Mouse (Mus musculus): Measurements from ENCODE around the gene Rreb1. TPM values are rescaled to one million over a fixed set of nuclear protein-coding genes. Genes with fewer than 3 reads are reported as not detected.

The Rreb1 gene
- total RNA-seq, 2 experiments from 2014 or later = 20.7 to 25.4 TPM

DNA sequence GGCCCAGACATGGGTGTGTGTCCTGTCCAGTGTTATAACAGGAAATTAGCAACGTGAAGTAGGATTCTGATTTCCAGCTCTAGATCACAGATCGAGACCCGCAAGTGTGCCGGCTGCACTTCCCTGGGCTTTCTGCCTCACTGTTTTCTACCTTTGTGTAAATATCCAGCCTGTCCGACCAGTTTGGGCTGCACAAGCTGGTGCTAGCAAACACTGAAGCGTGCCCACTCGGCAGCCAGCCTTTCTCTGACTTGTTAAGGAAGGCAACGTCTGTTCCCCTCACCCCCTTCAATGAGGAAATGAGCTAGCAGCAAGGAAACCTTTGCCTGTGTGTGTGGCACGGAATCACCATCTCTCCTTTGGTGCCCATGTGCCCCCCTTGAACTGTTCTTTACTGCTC is 129.9 kb downstream of the Rreb1 start:
- Histone ChIP-seq H3K4me3 (no peak overlapping the region), H3K27ac (no peak overlapping the region)
- intact Hi-C loops (cut with DNase I) = loop anchor here (1.0 kb wide), 1 partner anchor 24 kb away; no protein-coding TSS in a partner anchor
- no peak for DNase-seq
- TF ChIP-seq CTCF (IDR thresholded peaks at IDR 0.05) = no peak

DNA sequence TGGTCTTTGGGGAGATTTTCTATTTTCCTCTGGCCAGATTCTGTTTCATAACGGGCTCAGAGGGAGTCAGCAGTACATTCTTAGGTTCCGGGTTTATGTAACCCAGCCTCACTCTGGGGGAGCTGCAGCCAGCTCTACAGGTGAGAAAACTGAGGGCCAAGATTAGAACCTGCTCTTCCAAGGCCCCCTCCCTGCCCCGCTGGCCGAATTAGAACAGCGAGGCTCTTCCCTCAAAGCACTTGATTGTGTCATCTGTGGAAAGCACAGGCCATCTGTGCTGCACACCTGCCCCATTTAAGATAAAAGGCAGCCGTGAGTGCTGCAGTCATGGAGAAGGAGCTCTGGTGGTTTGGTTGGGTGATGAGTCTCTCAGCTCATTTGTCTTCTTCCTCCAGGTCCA is 130.3 kb downstream of the Rreb1 start:
- no peak overlapping the region for H3K27ac ChIP-seq
- H3K4me3 ChIP-seq = no peak overlapping the region
- no peak for TF ChIP-seq CTCF (IDR thresholded peaks at IDR 0.05)
- no peak for DNase-seq
- intact Hi-C loops (cut with DNase I) = loop anchor here (1.0 kb wide), 1 partner anchor 24 kb away; no protein-coding TSS in a partner anchor

DNA sequence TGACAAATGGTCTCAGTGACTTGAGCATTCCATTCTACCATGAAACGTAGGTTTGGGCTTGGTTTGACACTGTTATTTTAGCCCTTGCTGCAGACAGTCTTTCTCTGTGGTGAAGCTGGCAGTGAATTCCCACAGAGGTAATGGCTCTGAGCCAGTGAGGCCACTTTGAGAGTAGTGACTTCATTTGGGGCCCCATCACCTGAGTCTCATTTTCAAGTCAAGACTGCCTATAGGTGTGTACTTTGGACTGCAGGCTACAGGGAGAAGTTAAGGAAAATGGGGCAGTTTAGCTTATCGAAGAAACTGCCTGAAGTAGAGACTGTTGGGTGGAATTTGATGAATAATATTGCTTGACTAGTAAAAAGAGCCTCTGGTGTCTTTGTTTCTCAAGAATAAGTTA is 131.0 kb downstream of the Rreb1 start:
- no peak overlapping the region for H3K27ac ChIP-seq
- intact Hi-C loops (cut with DNase I) = no loop called here
- no peak overlapping the region for H3K4me3 ChIP-seq

DNA sequence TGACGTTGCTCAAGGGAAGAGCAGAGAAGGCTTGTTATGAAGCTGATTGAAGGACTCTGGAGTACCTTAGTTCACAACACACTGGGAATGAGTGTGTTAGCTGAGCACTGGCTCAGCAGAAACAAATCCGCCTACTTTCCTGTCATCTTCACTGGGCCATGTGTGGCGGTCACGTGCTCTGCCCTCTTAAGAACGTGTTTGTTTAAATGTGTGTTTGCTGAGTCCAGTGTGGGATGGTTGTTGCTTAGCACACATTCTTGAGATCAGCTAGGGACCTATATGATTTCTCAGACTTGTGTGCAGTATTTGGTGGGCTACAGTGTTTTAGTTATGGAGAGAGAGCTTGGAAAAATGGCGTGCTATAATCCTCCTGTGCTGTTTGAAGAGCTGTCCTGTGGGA is 133.8 kb downstream of the Rreb1 start:
- H3K27ac ChIP-seq = no peak overlapping the region; the same call in 1 of the 2 replicates
- DNase-seq = no peak
- TF ChIP-seq CTCF (IDR thresholded peaks at IDR 0.05) = no peak
- H3K4me3 ChIP-seq = no peak overlapping the region
- intact Hi-C loops (cut with DNase I) = no loop called here

More for the DNA sequence above, 131.0 kb downstream of the Rreb1 start:
- no peak for DNase-seq
- no peak for TF ChIP-seq CTCF (IDR thresholded peaks at IDR 0.05)

DNA sequence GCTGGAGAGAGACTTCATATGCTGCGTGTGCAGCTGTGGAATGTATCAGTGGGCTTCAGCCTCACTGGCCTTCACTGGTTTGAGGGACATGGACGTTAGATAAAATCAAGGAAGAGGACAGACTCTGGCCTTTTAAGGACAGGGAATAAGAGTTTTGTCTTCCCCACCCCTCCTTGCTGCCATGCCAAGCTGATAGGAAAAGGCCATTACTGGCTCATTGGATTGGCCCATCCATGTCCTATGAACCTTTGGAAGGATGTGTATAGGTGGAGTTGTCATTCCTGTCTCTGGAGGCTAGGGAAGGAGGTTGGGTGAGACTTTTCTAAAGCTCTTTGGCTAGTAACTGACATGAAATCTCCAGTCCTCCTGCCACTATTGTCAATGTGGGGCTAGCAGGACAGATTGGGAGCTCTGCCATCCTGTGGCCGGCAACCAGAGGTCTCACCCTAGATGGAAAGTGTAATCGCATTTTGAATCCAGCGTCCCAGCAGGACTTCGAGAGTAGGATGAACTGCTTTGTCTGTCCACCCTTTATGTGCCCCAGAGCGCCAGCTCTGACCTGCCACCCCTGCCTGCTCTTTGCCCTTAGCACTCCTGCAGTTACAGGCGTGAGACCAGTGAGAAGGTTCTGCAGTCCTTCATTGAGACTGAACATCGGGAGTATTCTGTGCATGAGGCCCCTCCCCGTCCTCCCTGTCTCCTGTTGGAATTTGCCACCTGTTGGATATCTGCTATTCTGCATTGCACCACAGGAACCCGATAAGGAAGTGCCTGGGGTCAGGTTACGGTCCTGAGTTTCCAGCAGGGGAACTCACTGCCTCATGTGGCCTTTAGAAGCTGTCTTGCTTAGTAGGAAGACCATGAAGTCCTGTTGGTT is 134.6 kb downstream of the Rreb1 start:
- Histone ChIP-seq H3K4me3 (no peak overlapping the region), H3K27ac (peak overlapping the region; percentile 9; the same call in 1 of the 2 replicates)
- no peak for TF ChIP-seq CTCF (IDR thresholded peaks at IDR 0.05)
- intact Hi-C loops (cut with DNase I) = no loop called here
- DNase-seq = no peak

DNA sequence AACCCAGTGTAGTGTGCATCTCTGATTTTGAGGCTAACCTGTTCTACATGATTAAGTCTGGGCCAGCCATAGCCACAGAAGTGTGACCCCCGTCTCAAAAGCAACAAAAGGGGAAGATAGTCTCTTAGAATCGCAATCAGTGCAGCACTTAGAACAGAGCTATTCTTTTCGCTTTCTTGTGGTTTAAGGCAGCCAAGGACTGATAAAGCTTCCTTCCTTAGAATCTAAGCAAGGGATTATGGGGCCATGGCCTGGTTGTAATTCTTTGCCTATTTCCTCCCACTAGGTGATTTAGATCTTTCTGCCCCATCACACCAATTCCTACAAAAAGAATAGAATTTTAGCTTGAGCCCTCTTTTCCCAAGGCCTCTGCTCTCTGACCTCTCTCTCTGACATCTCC is 135.8 kb downstream of the Rreb1 start:
- intact Hi-C loops (cut with DNase I) = no loop called here
- H3K27ac ChIP-seq = no peak overlapping the region
- no peak for TF ChIP-seq CTCF (IDR thresholded peaks at IDR 0.05)

DNA sequence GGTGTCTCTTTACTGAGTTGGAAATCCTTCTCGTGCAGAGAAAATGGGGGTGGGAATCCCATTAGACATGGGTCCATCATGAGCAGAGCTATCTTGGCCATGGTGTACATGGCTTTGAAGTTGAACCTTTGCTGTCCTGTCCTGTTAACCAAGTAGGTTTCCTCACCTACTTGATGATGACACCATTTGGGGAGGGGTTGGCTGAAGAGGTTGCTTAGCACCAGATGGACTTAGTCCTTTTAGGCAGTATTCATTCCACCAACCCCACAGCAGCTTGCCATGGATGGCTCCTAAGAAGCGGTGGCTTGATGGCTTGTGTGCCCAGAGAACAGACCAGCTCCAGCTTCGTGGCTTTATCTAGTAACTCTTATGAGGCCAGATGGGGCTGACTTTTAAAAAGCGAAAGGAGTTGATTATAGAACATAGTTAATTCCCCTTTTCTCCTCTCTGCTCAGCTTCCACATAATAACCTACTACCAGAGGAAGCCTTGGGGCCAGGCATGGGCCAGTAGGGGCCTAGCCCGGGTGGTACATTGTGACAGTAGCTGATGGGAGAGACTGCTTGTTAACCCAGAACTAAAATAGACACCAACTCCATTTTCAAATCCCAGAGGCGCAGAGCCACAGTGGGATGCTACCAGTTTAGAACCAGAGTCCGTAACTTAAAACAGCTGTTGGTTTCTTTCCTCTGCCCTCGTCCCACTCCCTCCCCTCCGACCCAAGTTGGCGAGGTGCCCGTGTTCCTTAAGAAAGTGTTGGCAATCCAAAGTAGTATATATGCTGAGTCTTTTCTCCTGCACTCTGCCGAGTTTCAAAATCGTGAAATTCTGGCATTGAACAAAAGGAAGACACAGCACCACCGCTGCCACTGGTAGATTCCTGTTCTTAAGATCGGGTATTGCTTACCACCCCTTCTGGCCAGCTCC is 140.4 kb downstream of the Rreb1 start:
- H3K27ac ChIP-seq = peak overlapping the region; percentile 17; the same call in 1 of the 2 replicates
- intact Hi-C loops (cut with DNase I) = no loop called here
- no peak for DNase-seq
- no peak for TF ChIP-seq CTCF (IDR thresholded peaks at IDR 0.05)
- H3K4me3 ChIP-seq = no peak overlapping the region

More for the DNA sequence above, 135.8 kb downstream of the Rreb1 start:
- no peak overlapping the region for H3K4me3 ChIP-seq
- DNase-seq = no peak

DNA sequence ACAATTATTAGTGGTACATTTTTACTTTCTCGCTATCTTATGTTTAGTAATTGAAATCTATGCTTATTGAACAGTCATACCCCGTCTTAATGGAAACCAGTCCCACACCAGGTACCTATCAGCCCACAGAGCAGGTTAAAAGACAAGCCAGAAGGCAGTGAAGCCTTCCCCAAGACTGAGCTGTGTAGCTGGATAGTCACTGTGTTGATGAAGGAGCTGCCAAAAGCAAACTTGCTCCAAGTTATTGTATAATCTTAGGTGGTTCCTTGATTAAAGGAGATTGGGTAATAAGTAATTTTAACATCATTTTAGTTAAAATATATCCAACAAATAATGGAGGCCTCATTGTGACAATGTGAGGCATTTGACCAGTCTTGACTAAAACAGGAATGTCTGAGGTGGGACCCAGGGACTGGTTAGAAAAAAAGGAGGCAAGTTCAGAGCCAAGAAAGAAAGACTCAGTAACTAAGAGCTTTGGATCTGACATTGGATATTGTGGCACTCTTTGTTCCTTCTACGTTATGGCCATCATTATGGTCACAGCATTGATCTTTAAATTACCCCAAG is 141.6 kb downstream of the Rreb1 start:
- intact Hi-C loops (cut with DNase I) = loop anchor here (5.0 kb wide), 2 partner anchors 62 to 242 kb away; no protein-coding TSS in a partner anchor

DNA sequence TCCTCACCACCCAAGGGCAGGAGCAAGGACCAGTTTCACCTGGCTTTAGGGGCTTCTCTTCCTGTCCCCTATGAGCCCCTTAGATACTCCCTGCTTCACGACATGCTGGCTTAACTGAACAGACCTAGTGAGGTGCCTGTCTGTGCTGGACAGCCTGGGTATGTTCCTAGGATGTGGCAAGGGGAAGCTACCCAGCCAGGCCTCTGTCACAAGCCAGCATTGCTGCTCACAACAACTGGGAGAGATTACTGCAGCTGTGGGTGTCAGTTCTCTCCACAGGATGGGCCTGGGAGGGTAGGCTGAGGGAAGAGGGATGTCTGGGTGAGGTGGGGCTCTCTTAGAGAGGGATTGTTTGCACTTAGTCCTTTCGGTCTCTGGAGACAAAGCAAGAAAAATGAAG is 142.5 kb downstream of the Rreb1 start:
- no peak overlapping the region for H3K4me3 ChIP-seq
- TF ChIP-seq CTCF (IDR thresholded peaks at IDR 0.05) = no peak
- intact Hi-C loops (cut with DNase I) = loop anchor here (5.0 kb wide), 2 partner anchors 63 to 243 kb away; no protein-coding TSS in a partner anchor
- DNase-seq = peak; percentile 74
- peak overlapping the region; percentile 79 for H3K27ac ChIP-seq

More for the DNA sequence above, 141.6 kb downstream of the Rreb1 start:
- TF ChIP-seq CTCF (IDR thresholded peaks at IDR 0.05) = no peak
- no peak for DNase-seq
- Histone ChIP-seq H3K4me3 (no peak overlapping the region), H3K27ac (peak overlapping the region; percentile 79; the same call in 1 of the 2 replicates)

DNA sequence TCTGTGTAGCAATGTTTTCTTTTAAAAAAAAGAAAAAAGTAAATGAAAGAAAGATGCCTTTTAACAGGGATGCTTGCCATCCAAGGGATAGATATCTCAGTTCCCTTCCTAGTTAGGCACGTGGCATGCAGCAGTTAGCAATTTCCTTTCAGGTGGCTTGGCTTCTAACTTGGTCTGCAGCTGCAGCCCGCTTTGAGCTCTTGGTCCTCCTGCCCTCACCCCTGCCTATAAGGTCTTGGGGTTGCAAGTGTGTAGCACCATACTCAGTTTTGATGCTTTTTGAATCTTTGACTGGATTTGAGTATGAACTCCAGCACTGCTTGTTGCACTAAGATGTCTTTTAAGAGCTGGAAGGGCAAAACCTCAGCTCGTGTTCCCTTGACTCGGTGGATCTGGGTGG is 144.9 kb downstream of the Rreb1 start:
- intact Hi-C loops (cut with DNase I) = loop anchor here (5.0 kb wide), 2 partner anchors 66 to 246 kb away; no protein-coding TSS in a partner anchor
- no peak overlapping the region for H3K4me3 ChIP-seq
- H3K27ac ChIP-seq = peak overlapping the region; percentile 79
- no peak for TF ChIP-seq CTCF (IDR thresholded peaks at IDR 0.05)
- no peak for DNase-seq

DNA sequence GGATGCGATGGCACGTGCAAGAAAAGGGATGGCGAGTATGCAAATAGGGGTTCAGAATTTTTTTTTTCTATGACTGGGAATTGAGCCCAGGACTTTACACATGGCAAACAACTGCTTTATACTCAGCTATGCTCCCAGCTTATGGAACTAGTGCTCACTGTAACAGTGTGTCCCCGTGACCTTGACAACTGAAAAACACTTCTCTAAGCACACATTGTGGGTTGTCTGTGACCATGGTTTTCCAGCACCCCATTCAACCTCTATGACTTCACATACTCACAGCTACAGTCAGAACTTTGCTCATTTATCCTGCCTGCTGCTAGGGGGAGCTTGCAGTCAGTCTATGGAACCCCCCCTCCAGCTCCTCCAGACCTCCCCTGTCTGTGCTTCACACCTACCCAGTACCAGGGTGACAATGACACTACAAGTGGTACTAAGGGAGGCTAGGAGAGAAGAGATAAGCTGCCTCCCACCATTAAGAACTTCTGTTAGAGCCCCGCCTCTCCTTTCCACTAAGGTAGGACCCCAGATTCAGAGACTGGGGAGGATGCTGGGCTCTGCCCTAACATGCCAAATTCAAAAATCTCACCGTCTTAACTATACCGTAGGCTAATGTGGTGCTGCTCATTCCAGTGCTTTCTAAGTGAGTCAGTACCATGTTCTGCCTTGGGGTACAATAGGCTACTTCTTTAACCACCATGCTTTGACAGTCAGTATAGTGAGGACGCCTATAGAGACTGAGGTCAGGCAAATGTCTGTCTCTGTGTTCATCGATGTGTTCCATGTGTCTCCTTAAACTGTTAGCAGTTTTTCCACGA is 145.7 kb downstream of the Rreb1 start:
- intact Hi-C loops (cut with DNase I) = loop anchor here (5.0 kb wide), 2 partner anchors 67 to 247 kb away; no protein-coding TSS in a partner anchor
- no peak for TF ChIP-seq CTCF (IDR thresholded peaks at IDR 0.05)
- peak overlapping the region; percentile 79 for H3K27ac ChIP-seq
- no peak overlapping the region for H3K4me3 ChIP-seq
- DNase-seq = no peak
